Comparison of ENCODE assay signal across 26 mouse cellular contexts in the genomic region with DNA sequence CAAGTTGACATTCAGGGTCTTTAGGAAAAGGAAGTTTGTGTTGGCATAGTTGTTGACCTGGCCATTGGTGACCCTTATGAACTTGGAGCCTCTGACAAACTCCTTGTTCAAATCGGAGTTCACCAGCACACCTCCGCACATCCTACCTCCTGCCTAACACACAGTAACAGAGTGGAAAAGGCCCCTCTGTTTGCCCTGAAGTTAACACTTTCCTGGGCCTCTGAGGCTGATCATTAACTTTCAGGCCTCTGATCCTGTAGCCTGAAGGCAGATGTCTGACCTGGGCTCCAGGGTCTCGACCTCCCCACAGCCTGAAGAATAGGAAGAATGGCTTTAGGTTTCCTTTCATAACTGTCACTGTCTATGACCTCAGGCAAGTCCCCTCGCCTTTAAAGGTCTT. TPM values are rescaled to one million over a fixed set of nuclear protein-coding genes. Genes with fewer than 3 reads are reported as not detected.
"Had no signal": no experiment of that assay in that cellular context is flagged by ENCODE, and none has a peak within 500 bp of the region (broad histone marks: within the 10 kb centered on the region; RNA-seq: fewer than 3 reads in every experiment).

No protein-coding gene starts in this region.

- H3K4me2 ChIP-seq: hindbrain, embryonic 14.5 days; limb, embryonic 13.5 days; lung, embryonic 14.5 days; midbrain, embryonic 12.5 days; midbrain, embryonic 15.5 days; neural tube, embryonic 12.5 days; neural tube, embryonic 15.5 days had no signal

- H3K36me3 ChIP-seq: limb, embryonic 10.5 days; limb, embryonic 13.5 days; midbrain, embryonic 12.5 days; midbrain, embryonic 15.5 days; neural tube, embryonic 12.5 days; neural tube, embryonic 15.5 days had no signal

- DNase-seq: kidney, adult 18-20 months; kidney, postnatal 4 days; lung, embryonic 14.5 days; retina, postnatal 1 day; thymus, adult 2 months; thymus, postnatal 14 days; thymus, postnatal 4 days had no signal

- H3K4me3 ChIP-seq: limb, embryonic 10.5 days; limb, embryonic 13.5 days; midbrain, embryonic 12.5 days; midbrain, embryonic 15.5 days; neural tube, embryonic 12.5 days; neural tube, embryonic 15.5 days had no signal

- H3K9me3 ChIP-seq: limb, embryonic 10.5 days; limb, embryonic 13.5 days; midbrain, embryonic 12.5 days; midbrain, embryonic 15.5 days; neural tube, embryonic 12.5 days; neural tube, embryonic 15.5 days had no signal

- H3K4me1 ChIP-seq: limb, embryonic 10.5 days; limb, embryonic 13.5 days; midbrain, embryonic 12.5 days; midbrain, embryonic 15.5 days; neural tube, embryonic 12.5 days; neural tube, embryonic 15.5 days had no signal

- H3K27ac ChIP-seq: hindbrain, embryonic 14.5 days; hindbrain, postnatal 0 days; limb, embryonic 10.5 days; limb, embryonic 13.5 days; macrophage; midbrain, embryonic 12.5 days; midbrain, embryonic 15.5 days; neural tube, embryonic 12.5 days; neural tube, embryonic 15.5 days; stomach, postnatal 0 days had no signal

- ATAC-seq: hindbrain, postnatal 0 days; inflammation-experienced regulatory T-cells, adult 6 months; intestine, embryonic 16.5 days; lung, postnatal 0 days; midbrain, embryonic 15.5 days had no signal

- H3K9ac ChIP-seq: hindbrain, embryonic 14.5 days; limb, embryonic 13.5 days; lung, embryonic 14.5 days; midbrain, embryonic 12.5 days; midbrain, embryonic 15.5 days; neural tube, embryonic 12.5 days; neural tube, embryonic 15.5 days had no signal

- H3K27me3 ChIP-seq: limb, embryonic 13.5 days; midbrain, embryonic 12.5 days; midbrain, embryonic 15.5 days; neural tube, embryonic 12.5 days; neural tube, embryonic 15.5 days had no signal

RNA-seq across cellular contexts. Expression of a gene that starts 31.4 kb away (rescaled TPM):
- polyA plus RNA-seq: inflammation-experienced regulatory T-cells, adult 6 months; limb, embryonic 10.5 days had no signal

RNA-seq across cellular contexts. Expression of a gene that starts 41.4 kb away (rescaled TPM):
- total RNA-seq: layer of hippocampus, adult 18-20 months; layer of hippocampus, postnatal 25 days; left cerebral cortex, adult 18-20 months; left cerebral cortex, postnatal 25 days had no signal
- polyA plus RNA-seq: hindbrain, embryonic 14.5 days; hindbrain, postnatal 0 days; inflammation-experienced regulatory T-cells, adult 6 months; kidney, embryonic 16.5 days; lung, embryonic 14.5 days; macrophage; midbrain, embryonic 15.5 days had no signal

RNA-seq across cellular contexts. Expression of a gene that starts 53.6 kb away (rescaled TPM):
- total RNA-seq: megakaryocyte, adult 5-6 weeks had no signal
- polyA plus RNA-seq: inflammation-experienced regulatory T-cells, adult 6 months had no signal
